Mouse (Mus musculus) spleen, postnatal 36 days (tissue): Measurements from ENCODE around the gene Rpf1.

Experiments
- DNase-seq, 2 experiments: peaks; one replicate each; pipeline ENCODE4 v3.0.0; 2022; ENCODE audit warnings: low spot score in 2 of 2, mixed read lengths in 1 of 2

Gene Rpf1

DNA sequence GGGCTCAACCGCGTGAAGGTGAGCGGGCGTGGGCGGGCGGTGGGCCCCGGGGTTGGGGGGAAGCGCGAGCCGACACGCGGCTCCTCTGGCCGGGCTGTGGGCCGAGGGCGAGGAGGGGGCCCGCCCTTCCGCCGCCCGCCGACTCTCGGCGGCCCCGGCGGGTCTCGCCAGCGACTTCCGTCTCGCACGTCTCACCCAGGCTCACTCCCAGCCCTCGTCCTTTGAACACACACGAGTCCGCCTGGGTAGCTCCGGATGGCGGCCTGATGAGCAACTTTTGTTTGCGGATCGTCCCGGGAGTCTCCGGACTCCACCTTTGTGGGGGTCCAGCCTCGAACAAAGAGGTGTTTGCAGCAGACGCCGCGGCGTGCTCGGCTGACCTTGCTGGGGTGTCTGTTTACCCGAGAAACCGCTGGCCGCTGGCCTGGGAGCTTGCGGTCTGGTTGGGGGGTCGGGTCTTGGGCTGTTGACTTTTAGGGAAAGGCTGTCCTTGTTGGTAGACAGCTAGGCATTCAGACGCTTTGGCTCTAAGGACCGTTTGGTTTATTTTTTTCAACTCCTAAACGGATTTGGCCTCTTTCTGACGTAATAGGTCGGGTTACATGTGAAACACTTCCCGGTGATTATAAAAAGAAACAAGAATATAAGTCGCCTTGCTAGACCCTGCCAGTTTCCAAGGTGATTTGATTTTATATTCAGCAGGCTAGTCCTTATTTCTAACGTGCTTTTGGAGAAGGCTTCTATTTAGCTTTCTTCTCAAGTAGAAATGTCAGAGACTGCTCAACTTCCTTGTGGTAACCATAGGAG lies 21.0 kb downstream of the Rpf1 start:
- peak; percentile 64 for DNase-seq

DNA sequence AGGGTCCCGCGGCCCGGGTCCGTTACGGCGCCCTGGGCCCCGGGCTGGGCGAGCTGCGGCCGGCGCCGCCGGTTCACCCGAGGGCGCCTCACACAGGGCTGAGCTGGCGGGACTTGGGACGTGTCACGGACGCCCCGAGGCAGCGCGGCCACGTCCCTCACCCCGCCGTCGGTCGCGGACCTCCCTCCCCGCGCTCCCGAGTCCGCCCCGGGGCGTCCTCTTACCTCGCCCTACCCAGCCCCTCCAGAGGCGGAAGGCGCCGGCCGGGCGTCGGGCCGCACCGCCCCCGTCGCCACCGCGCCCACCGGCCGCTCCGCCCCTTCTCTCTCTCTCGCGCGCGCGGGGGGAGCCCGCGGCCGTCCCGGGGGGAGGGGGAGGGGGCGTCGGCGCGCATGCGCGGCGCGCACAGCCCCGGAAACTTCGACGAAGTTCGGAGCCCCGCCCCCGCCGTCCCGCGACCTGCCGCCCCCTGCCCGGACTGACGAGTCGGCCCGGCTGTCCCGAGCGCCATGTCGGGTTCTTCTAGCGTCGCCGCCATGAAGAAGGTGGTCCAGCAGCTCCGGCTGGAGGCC lies 21.7 kb downstream of the Rpf1 start, which contains the start of the genes Spata1 and Gng5:
Spata1 (minus strand) TSS at position 323 of the 572 bp plus-strand sequence.
Gng5 (plus strand) TSS at position 377 of the 572 bp plus-strand sequence.
- DNase-seq: peak; percentile 89

DNA sequence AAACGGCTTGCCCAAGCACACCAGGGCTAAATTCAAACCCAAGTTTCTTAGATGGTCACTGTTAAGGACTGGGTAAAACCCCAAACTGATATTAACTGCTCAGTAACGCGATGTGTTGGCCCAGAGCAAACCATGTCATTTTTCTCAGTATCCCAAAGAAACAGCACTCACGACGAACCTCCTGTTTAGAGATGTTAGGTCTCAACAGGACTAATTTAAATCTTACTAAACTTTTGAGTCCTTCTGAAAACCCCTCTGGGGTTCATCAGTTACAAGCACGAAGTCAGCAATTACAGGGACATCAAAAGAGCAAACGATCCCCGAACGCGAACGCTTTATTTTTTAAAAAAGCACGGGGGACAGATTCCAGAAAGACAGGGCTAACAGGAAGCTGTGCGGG lies 22.2 kb downstream of the Rpf1 start:
- DNase-seq: no peak

DNA sequence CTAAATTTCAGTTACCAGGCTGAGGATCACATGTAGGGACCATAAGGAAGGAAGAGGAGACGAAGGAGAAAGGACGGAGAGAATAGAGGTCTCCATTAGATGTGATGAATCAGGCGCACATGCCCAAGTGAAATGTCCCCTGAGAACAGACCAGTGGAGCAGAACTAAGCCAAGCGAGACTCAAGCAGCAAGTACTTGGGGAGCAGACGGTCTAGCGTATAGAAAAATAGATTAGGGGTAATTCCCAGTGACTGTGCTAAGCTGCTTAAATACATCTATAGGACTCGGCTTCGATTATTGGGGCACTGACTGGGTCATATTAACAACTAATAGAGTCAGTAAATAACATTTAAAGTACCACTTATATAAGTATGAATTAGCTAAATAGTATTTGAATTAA lies 26.3 kb downstream of the Rpf1 start:
- DNase-seq: no peak

GRCm38 (mm10) chr3:146486464-146486863 lies 34.8 kb downstream of the Rpf1 start:
- DNase-seq: no peak

DNA sequence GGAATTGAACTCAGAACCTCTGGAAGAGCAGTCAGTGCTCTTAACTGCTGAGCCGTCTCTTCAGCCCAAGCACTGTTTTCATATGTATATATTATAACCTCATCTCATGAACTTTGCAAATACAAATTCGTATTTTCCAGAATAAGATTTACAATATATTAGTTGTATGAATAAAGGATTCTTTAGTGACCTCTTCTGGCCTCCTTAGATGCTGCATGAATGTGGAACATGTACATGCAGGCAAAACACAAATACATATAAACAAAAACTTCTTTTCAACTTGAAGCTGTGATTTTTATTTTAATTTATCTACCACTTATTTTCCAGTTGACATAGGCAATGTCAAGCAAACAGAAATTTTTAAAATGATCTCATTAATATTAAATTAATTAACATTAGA lies 39.2 kb downstream of the Rpf1 start:
- DNase-seq: no peak

GRCm38 (mm10) chr3:146474428-146474827 lies 46.8 kb downstream of the Rpf1 start:
- DNase-seq: no peak

- DNase-seq: no peak
Observed at GRCm38 (mm10) chr3:146473741-146474140, 47.5 kb downstream of the Rpf1 start.

DNA sequence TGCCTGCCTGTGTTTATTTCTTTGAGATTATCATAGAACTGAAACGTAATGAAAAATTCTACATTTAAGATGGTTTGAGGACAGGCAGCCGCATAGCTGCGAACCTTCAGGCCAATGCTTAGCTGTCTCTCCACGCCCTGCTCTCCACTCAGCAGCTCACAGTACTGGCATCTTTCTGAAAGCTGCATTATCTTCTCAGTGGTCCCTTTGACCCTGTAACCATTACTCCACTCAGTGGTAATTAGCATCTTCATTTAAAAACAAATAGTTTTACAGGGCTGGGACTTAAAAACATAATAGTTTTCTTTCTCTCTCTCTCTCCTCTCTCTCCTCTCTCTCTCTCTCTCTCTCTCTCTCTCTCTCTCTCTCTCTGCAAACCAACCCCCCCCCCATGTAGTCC lies 48.6 kb downstream of the Rpf1 start:
- DNase-seq: no peak

DNA sequence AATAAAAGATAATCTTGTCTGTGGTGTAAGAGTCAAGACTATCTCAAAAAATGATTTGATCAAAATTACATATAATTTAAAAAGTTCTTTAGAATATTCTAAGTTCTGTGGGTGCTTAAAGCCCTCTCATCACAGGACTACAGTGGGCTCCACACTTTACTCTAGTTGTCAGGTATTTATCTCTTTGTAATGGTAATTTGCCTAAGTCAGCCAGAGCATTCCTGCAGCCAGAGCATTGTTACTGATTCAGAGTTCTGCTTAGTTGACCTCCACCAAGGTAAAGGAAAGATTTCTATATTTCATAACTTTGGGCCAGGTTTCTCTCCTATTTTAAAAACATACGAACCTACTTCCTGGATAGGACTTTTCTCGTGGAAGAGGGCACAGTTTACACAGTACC lies 52.0 kb downstream of the Rpf1 start:
- no peak for DNase-seq

GRCm38 (mm10) chr3:146462939-146463338 lies 58.3 kb downstream of the Rpf1 start:
- DNase-seq: no peak
